Mouse (Mus musculus): ENCODE results near the gene Abcb9.
"Not testable (repeated sequence)": the region's sequence is repeated elsewhere in the genome, so short reads cannot be mapped to it uniquely, and the experiment has no call there.

Gene Abcb9

GRCm38 (mm10) chr5:124073682-124074081 lies 21.9 kb downstream of the Abcb9 start:
- in situ Hi-C loops (cut with MboI; ENCODE audit: low sequenced_read_pairs): no loop called here

GRCm38 (mm10) chr5:124069657-124070056 lies 25.9 kb downstream of the Abcb9 start:
- in situ Hi-C loops (cut with MboI; ENCODE audit: low sequenced_read_pairs): no loop called here

DNA sequence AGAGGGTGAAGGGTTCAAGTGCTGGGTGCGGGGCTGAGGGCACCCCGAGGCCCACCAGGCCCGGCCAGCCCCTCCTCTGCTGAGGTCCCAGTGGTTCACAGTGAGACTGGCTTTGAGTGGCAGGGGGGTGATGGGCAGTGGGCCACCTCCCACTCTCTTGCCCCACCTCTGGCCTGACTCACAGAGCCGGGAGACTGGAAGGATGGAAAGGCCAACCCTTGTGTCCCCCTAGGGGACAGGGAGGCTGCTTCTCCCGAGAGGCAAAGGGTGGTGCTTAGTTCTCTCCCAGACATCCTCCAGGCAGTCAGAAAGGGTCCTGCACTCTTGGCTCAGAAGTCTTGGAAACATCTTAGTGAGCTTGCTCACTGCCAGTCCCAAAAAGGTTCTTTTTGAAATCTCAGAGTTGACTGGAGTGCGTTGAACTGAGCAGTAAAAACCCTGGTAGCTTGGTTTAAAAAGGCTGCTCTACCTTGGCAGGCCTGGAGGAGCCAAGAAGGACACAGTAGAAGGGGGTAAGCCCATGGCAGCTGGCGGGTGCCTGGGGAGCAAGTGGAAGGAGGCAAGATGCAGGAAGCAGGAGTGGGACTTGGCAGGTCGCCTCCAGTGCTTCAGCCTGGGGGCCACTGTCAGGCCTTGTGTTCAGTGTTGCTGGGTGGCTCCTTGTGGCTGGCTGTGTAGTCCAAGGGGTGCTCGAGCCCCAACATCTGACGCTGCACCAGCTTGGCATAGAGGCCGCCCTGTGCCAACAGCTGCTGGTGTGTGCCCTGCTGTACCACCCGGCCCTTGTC lies 33.4 kb downstream of the Abcb9 start:
- in situ Hi-C loops (cut with MboI; ENCODE audit: low sequenced_read_pairs): no loop called here

DNA sequence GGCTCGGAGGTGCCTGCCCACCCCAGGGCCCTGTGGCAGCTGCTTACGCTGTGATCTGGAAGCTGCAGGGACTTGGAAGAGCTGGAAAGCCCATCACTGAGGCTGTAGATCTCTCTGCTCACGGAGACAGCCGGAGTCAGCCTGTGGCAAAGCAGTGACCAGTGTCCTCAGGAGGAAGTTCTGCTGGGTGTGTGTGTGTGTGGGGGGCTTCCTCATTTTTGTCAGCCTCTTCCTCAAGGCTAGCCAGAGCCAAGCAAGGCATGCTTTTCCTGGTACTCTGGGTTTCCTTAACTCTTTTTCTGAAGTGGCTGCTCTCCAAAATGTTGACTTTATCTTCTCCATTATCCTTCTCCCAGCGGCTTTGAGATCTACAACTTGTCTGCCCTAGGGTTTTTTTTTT lies 35.9 kb downstream of the Abcb9 start:
- in situ Hi-C loops (cut with MboI; ENCODE audit: low sequenced_read_pairs): no loop called here

DNA sequence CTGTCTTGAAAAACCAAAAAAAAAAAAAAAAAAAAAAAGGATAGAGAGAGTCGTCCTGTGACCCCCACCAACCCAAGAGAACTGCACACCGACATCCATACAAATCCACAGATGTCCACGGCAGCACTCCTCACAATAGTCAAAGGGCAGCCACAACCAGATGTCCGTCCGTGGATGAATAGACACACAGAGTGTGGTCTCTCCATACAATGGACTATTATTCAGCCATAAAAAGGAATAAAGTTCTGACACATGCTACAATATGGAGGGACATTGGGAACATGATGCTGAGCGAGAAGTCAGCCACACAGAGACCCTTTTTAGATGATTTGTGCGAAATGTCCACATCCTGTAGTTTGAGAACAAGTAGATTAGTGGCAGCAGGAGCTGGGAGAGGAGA lies 36.8 kb downstream of the Abcb9 start:
- in situ Hi-C loops (cut with MboI; ENCODE audit: low sequenced_read_pairs): no loop called here

DNA sequence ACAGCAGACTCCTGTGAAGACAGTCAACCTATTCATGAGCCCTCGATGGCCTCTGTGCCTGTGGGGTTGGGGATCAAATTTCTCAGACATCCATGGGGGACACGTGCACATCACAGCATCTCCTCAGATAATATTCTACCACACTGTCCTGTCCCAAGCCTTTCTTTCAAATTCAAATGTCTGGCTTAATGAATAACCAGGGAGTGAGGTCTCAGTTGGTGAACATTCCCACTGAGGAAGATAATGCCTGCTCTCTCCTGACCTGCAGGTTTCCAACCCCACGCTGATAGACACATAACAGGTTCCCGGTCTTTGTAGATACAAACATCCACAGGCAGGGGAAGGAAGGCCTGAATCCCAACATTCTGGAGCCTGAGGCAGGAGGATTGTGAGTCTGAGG lies 38.6 kb downstream of the Abcb9 start:
- in situ Hi-C loops (cut with MboI; ENCODE audit: low sequenced_read_pairs): no loop called here

DNA sequence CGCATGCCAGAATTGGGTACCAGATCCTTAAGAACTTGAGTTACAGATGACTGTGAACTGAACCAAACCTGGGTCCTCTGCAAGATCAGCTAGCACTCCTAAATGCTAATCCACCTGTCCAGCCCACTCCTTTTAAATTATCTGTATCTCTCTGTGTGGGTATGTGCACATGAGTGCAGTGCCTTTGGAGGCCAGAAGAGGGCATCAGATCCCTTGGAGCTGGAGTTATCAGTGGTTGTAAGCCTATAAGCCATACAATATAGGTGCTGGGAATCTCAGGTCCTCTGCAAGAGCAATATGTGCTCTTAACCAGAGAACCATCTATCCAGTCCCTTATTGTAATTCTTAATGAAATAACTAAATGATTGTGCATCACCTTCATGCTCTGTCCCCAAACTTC lies 39.4 kb downstream of the Abcb9 start:
- in situ Hi-C loops (cut with MboI; ENCODE audit: low sequenced_read_pairs): no loop called here

GRCm38 (mm10) chr5:124052641-124053040 lies 43.0 kb downstream of the Abcb9 start:
- in situ Hi-C loops (cut with MboI; ENCODE audit: low sequenced_read_pairs): not testable (repeated sequence)

- in situ Hi-C loops (cut with MboI; ENCODE audit: low sequenced_read_pairs): no loop called here
Measured at GRCm38 (mm10) chr5:124051899-124052491, 43.6 kb downstream of the Abcb9 start.

GRCm38 (mm10) chr5:124050095-124051050 lies 45.2 kb downstream of the Abcb9 start:
- in situ Hi-C loops (cut with MboI; ENCODE audit: low sequenced_read_pairs): no loop called here

GRCm38 (mm10) chr5:124049249-124050045 lies 46.2 kb downstream of the Abcb9 start:
- in situ Hi-C loops (cut with MboI; ENCODE audit: low sequenced_read_pairs): no loop called here

GRCm38 (mm10) chr5:124046741-124047401 lies 48.7 kb downstream of the Abcb9 start:
- in situ Hi-C loops (cut with MboI; ENCODE audit: low sequenced_read_pairs): no loop called here

- in situ Hi-C loops (cut with MboI; ENCODE audit: low sequenced_read_pairs): no loop called here
Measured at GRCm38 (mm10) chr5:124045453-124046010, 50.1 kb downstream of the Abcb9 start.

DNA sequence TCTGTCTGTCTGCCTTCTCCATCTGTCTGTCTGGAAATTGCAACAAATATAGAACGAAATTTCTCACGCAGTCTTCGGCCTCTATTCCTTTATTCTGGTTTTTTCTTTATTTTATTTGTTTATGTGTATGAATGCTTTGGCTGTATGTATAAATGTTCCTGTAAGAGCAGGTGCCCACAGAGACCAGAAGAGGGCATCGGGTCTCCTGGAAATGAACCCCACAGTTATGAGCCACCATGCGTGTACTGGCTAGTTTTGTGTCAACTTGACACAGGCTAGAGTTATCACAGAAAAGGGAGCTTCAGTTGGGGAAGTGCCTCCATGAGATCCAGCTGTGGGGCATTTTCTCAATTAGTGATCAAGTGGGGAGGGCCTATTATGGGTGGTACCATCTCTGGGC lies 51.6 kb downstream of the Abcb9 start:
- in situ Hi-C loops (cut with MboI; ENCODE audit: low sequenced_read_pairs): no loop called here

DNA sequence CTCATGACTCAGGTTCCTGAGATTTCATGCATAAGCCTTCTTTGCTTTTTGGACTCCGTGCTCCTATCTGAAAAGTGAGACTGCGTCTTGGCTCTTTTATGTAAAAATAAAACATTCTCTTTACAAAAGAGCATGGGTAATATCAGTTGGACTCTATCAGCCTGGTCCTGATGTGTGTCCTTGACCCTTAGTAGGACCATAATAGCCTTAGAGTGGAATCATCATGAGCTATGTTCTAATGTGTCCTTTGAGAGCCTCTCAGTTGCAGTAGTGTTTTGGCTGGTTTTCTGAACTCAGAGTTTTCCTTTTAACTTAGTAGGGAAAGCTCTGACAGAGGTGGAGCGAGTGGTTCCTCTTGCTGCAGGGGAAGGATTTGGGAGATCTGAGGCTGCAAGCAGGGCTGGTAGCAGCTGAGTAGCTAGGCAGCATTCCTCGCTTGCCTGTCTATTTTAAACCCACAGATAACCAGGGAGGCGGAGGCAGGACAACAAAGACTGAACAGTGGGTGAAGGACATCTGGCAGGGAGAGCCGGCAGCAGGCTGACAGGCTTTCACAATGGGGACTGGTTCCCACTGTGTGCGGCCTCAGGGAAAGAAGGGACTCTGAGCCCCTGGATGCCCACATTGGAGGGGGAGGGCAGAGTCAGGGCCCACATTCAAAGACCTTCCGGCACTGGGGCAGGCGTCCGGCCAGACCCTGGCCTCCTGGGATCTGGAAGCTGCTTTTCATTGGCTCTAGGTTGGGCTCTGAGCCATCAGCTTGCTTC lies 52.2 kb downstream of the Abcb9 start:
- in situ Hi-C loops (cut with MboI; ENCODE audit: low sequenced_read_pairs): no loop called here

- in situ Hi-C loops (cut with MboI; ENCODE audit: low sequenced_read_pairs): no loop called here
Measured at GRCm38 (mm10) chr5:124041097-124041496, 54.5 kb downstream of the Abcb9 start.

DNA sequence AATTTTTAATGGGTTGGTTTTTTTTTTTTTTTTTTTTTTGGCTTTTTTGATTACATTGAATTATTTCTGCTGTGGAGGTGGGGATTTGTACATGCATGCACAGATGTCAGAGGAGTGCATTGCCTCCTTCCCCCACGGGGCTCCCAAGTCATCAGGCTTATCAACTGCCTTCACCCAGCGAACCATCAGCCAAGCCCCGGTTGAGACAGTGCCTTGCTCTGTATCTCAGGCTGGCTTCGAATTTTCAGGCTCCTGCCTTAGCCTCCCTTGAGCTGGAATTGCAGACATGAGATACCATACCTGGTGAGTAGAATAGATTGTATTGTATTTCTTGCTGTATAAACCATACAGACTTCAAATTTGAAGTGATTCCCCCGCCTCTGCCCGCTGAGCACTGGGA lies 56.0 kb downstream of the Abcb9 start:
- in situ Hi-C loops (cut with MboI; ENCODE audit: low sequenced_read_pairs): no loop called here

GRCm38 (mm10) chr5:124036836-124037235 lies 58.8 kb downstream of the Abcb9 start:
- in situ Hi-C loops (cut with MboI; ENCODE audit: low sequenced_read_pairs): no loop called here

DNA sequence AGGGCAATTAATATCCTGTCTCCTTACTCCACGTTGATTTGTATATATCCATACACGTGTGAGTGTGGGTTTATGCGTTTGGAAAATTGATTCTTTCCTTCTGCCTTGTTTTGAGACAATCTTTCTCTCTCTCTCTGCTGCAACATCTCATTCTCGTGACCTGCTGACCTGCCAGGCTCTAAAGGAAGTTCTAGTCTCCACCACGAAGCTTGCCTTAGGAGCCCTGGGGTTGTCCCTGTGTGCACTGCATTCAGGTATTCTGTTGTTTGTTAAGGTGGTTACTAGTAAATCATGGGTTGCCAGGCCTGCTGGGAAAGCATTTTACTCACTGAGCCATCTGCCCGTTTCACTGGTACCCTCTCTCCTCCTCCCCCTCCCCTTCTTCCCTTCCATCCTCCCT lies 59.3 kb downstream of the Abcb9 start:
- in situ Hi-C loops (cut with MboI; ENCODE audit: low sequenced_read_pairs): no loop called here
